Mouse (Mus musculus) left cerebral cortex, adult 2 months (tissue): ENCODE results near the gene Grpel1. TPM values are rescaled to one million over a fixed set of nuclear protein-coding genes. Genes with fewer than 3 reads are reported as not detected.
A peak's percentile ranks its signal among the peaks of the same experiment; 100 is the strongest.

ENCODE experiments used
- DNase-seq, 2 experiments: peaks; one replicate each; pipeline ENCODE4 v3.0.0; 2021 to 2022; ENCODE audit warnings: low spot score in 2 of 2, mixed read lengths in 1 of 2; ENCODE audit errors: extremely low spot score in 1 of 2
- H3K27ac ChIP-seq: fragments of 200-600 bp; 2 replicates; pipeline ENCODE4 v1.8.1; 2022
- H3K4me3 ChIP-seq: fragments of 200-600 bp; 2 replicates; pipeline ENCODE4 v1.8.1; 2022
- CTCF ChIP-seq: fragments of 200-600 bp; IDR thresholded peaks from 2 replicates; pipeline ENCODE4 v1.8.1; 2022; ENCODE audit warnings: antibody characterized with exemption, mild to moderate bottlenecking, moderate library complexity
- intact Hi-C: fragments of 180-260 bp; cut with DNase I; formaldehyde crosslinking; loops from one replicate; pipeline ENCODE4 v1.15.1; 2025
- total RNA-seq, 2 experiments: library from RNA; stranded (reverse); gene quantifications; 2 replicates each; pipeline ENCODE4 v1.2.3; 2021

Grpel1 gene
- total RNA-seq, 2 experiments from 2014 or later, result 21.0 to 22.4 TPM

DNA sequence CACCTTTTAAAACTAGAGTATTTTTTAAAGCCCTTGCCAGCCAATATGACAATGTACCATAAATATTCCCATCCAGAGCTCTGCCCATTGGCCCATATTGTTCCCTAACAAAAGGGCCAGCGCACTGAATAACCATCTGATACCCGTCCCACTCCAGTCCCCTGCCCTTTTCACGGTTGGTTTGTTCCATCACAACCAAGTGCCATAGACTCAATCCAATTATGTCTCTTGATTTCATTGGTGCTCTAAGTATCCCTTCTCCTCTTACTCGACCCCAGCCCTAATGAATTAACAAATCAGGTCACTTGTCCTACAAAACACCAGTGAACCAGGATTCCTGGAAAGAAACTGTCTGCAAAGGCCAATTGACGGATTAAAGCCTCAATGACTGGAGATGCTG lies 1.4 kb upstream of the Grpel1 start:
- no peak for DNase-seq
- Histone ChIP-seq H3K27ac (no peak overlapping the region), H3K4me3 (no peak overlapping the region)
- TF ChIP-seq CTCF, result no peak
- intact Hi-C loops, result loop anchor here (2.0 to 5.0 kb wide), 3 partner anchors 119 to 431 kb away; no protein-coding TSS in a partner anchor

DNA sequence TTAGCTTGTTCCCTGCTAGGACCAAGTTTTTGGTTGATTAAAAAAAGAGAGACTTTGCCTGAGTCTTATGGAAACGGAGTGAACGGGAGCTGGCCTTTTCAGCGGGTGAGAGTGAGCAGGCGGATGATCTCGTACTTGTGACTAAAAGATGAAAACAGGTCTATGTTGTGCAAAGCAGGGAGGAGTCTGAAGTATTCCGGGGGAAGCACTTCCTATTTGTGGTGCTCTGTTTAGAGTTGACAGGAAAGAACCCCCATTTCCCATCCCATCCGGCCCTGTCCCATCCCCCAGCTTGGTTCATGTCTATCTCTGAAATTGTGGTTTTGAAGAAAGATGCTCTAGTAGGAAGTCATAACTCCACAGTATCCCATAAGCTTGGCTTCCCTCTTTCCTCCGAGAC lies 1.1 kb downstream of the Grpel1 start:
- no peak overlapping the region for H3K27ac ChIP-seq
- DNase-seq, result no peak
- no peak for TF ChIP-seq CTCF
- peak overlapping the region; percentile 91 for H3K4me3 ChIP-seq
- intact Hi-C loops, result no loop called here

DNA sequence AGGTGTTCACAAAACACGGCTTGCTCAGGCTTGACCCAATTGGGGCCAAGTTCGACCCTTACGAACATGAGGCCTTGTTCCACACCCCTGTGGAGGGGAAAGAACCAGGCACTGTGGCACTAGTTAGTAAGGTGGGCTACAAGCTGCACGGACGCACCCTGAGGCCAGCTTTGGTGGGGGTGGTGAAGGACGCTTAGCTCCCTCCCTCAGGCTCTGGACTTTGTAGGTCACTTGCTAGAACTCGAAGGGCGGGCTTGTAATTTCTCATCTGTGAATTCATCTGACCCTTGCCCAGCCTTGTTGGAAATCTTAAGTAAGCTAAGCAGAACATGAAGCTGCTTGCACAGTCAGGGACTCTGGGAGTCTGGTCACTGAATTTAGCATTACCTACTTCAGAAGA lies 6.4 kb downstream of the Grpel1 start:
- intact Hi-C loops, result no loop called here
- H3K4me3 ChIP-seq, result no peak overlapping the region
- no peak for TF ChIP-seq CTCF
- H3K27ac ChIP-seq, result no peak overlapping the region
- DNase-seq, result no peak

- DNase-seq, result no peak
- TF ChIP-seq CTCF, result no peak
- no peak overlapping the region for H3K27ac ChIP-seq
- no peak overlapping the region for H3K4me3 ChIP-seq
- intact Hi-C loops, result no loop called here
These were observed 8.3 kb downstream of the Grpel1 start for GRCm38 (mm10) chr5:36472876-36473655.

DNA sequence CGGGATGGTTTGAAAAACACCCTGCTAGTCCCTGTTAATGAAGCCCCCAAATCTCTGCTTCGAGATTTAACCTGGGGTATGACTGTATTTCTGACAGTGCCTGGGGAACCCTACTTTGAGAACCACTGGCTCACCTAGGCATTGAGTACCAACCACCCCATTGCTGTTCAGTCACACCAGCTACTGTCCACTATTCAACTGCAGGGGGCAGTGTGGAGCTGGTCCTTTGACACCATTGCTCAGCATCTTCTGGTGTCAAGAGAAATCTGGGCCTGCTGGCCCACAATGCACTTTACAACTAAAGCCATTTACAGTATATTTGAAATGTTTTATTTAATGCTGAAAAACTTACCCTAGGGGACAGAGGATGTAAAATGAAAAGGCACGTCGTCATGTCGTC lies 9.5 kb downstream of the Grpel1 start:
- intact Hi-C loops, result no loop called here
- DNase-seq, result peak; percentile 58 to 68
- Histone ChIP-seq H3K27ac (no peak overlapping the region), H3K4me3 (no peak overlapping the region)
- TF ChIP-seq CTCF, result peak; percentile 82

- Histone ChIP-seq H3K27ac (no peak overlapping the region), H3K4me3 (no peak overlapping the region)
- no peak for DNase-seq
- TF ChIP-seq CTCF, result no peak
- intact Hi-C loops, result no loop called here
These were observed 12.7 kb downstream of the Grpel1 start for GRCm38 (mm10) chr5:36477486-36477885.

DNA sequence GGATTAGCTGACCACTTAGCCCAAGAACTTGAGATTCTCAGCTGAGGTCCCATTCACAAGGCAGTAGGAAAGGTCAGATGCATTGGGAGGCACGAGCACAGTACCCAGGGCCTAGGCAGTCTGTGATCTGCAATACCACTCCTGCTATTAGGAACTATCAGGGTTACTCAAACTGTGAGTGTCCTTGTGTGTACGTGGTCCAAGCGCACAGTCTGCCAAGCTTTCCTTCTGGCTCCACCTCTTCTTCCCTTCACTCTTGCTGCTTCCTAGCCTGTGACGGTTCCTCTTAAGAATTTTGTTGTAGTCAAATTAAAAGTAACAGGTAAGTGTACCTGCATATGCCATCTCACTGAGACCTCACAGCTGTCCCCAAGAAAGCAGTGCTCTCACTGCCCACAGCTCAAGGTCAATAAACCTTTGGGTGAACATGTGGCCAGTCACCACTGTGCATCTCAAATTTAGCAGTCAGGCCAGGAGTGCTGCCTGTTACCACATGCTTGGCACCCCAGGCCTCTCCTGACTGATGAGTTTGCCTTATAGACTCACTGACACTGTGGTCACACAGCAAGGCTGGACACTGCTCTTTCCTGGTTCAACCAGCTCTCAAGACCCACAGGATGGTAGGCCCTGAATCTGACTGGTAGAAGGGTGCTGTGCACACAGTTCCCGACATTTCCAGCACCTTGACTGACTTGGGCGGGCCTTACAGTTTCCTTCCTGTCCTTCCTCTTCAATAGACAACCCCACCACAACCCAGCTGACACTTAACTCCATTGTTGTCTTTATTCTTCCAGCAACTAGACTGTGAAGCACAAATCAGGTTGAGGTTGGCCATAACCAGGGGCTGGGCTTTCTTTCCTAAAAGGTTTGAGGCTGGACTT lies 14.0 kb downstream of the Grpel1 start:
- no peak for TF ChIP-seq CTCF
- intact Hi-C loops, result no loop called here
- Histone ChIP-seq H3K4me3 (no peak overlapping the region), H3K27ac (no peak overlapping the region)
- no peak for DNase-seq

DNA sequence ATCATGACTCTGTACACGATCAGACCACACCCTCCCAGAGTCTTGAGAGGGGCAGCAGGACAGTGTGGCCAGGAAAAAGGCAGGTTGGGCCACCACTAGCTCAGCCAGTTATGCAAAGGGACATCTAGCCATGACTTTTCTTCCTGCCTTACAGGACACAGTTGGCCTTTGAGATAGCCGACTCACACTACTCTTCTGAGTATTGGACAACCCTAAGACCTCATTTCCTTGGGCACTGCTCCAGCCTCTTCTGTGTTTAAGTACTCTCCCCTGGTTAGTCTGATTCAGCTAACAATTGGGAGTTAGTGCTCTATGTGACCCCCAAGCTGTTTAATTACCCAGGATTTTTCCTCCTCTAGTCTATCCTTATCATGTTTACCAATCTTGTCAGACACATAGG lies 14.9 kb downstream of the Grpel1 start:
- Histone ChIP-seq H3K27ac (no peak overlapping the region), H3K4me3 (no peak overlapping the region)

GRCm38 (mm10) chr5:36480398-36480797 lies 15.6 kb downstream of the Grpel1 start:
- Histone ChIP-seq H3K4me3 (no peak overlapping the region), H3K27ac (no peak overlapping the region)
- no peak for TF ChIP-seq CTCF
- DNase-seq, result no peak
- intact Hi-C loops, result loop anchor here (5.0 kb wide), 2 partner anchors 102 to 262 kb away; no protein-coding TSS in a partner anchor

More for the DNA sequence above, 14.9 kb downstream of the Grpel1 start:
- TF ChIP-seq CTCF, result no peak
- intact Hi-C loops, result loop anchor here (5.0 kb wide), 2 partner anchors 103 to 263 kb away; no protein-coding TSS in a partner anchor
- DNase-seq, result no peak

- no peak overlapping the region for H3K27ac ChIP-seq
- H3K4me3 ChIP-seq, result no peak overlapping the region
- no peak for DNase-seq
- TF ChIP-seq CTCF, result peak; percentile 17; the same call in 1 of the 2 replicates
- intact Hi-C loops, result loop anchor here (5.0 kb wide), 2 partner anchors 101 to 261 kb away; no protein-coding TSS in a partner anchor
These were observed 16.3 kb downstream of the Grpel1 start for GRCm38 (mm10) chr5:36481114-36481513.

- intact Hi-C loops, result loop anchor here (5.0 kb wide), 2 partner anchors 99 to 259 kb away; no protein-coding TSS in a partner anchor
- H3K4me3 ChIP-seq, result peak overlapping the region; percentile 97
- no peak for TF ChIP-seq CTCF
- H3K27ac ChIP-seq, result peak overlapping the region; percentile 92
- peak; percentile 39 to 43 for DNase-seq
These were observed 18.7 kb downstream of the Grpel1 start for GRCm38 (mm10) chr5:36483203-36484101.
